Mouse (Mus musculus) kidney, adult 11 months (tissue): Measurements from ENCODE around the gene Slc5a4a.

Experiments used
- DNase-seq: peaks from one replicate; pipeline ENCODE4 v3.0.0; 2022

Gene Slc5a4a

GRCm38 (mm10) chr10:76225944-76226343, 78.7 kb downstream of the Slc5a4a start:
- no peak for DNase-seq

DNA sequence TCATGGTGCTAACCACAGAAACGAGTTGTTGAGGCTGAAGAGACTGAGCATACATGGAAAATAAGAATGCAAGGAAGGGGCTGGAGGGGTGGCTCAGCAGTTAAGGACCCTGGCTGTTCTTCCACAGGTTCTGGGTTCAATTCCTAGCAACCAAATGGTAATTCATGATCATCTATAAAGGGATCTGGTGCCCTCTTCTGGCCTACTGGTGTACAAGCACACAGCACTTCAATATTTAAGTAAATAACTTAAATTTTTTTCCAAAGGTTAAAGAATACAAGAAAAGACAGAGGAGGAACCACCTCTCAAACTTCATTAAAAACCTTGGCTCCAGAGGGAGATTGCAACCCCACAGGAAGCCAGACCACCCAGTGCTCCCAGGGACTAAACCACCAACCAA, 82.4 kb downstream of the Slc5a4a start:
- DNase-seq, result no peak

- peak; percentile 89 for DNase-seq
Measured at GRCm38 (mm10) chr10:76237341-76238225, 90.3 kb downstream of the Slc5a4a start, which contains the start of gene Prmt2. Gene Prmt2, minus strand, starts transcription at chr10:76237865.
